Mouse (Mus musculus) liver, embryonic 15.5 days (tissue): ENCODE measurements around the gene Dclre1a. TPM values are rescaled to one million over a fixed set of nuclear protein-coding genes. Genes with fewer than 3 reads are reported as not detected.
"Not testable (repeated sequence)": the region's sequence is repeated elsewhere in the genome, so short reads cannot be mapped to it uniquely, and the experiment has no call there.

Source experiments
- ATAC-seq: fragments of 200-750 bp; cut with Nextera tagmentation; 2 replicates; pipeline ENCODE4 v1.8.0; 2017; ENCODE audit warnings: moderate number of reproducible peaks, mild to moderate bottlenecking, moderate library complexity; ENCODE audit not compliant: insufficient read depth
- H3K27ac ChIP-seq: fragments of 300-500 bp; sonication (generic); replicated peaks from 2 replicates; pipeline ENCODE4 v1.5.1; 2015; ENCODE audit warnings: mild to moderate bottlenecking, inconsistent platforms
- H3K27me3 ChIP-seq: fragments of 300-500 bp; sonication (generic); 2 replicates; pipeline ENCODE4 v1.6.1; 2015; ENCODE audit warnings: mild to moderate bottlenecking, inconsistent platforms
- H3K36me3 ChIP-seq: fragments of 300-500 bp; sonication (generic); replicated peaks from 2 replicates; pipeline ENCODE4 v1.6.1; 2015; ENCODE audit warnings: moderate library complexity, mild to moderate bottlenecking, inconsistent platforms
- H3K4me1 ChIP-seq: fragments of 300-500 bp; sonication (generic); replicated peaks from 2 replicates; pipeline ENCODE4 v1.6.1; 2015; ENCODE audit warnings: inconsistent platforms
- H3K4me2 ChIP-seq: fragments of 300-500 bp; sonication (generic); 2 replicates; pipeline ENCODE4 v1.6.1; 2015; ENCODE audit warnings: moderate library complexity, mild to moderate bottlenecking, inconsistent platforms
- H3K4me3 ChIP-seq: fragments of 300-500 bp; sonication (generic); replicated peaks from 2 replicates; pipeline ENCODE4 v1.5.1; 2015; ENCODE audit warnings: mild to moderate bottlenecking, inconsistent platforms
- H3K9ac ChIP-seq: fragments of 300-500 bp; sonication (generic); 2 replicates; pipeline ENCODE4 v1.6.1; 2015; ENCODE audit warnings: moderate library complexity, mild to moderate bottlenecking, inconsistent platforms
- H3K9me3 ChIP-seq: fragments of 300-500 bp; sonication (generic); replicated peaks from 2 replicates; pipeline ENCODE4 v1.6.1; 2016; ENCODE audit warnings: inconsistent platforms
- WGBS: fragments of 180-500 bp; shearing (Covaris S2); methylation state at CpG from one replicate; pipeline ENCODE4 v1.1.7; 2015; ENCODE audit warnings: mixed read lengths; ENCODE audit not compliant: insufficient replicate concordance; 5-methylcytosine and 5-hydroxymethylcytosine counted together
- polyA plus RNA-seq: library from polyadenylated mRNA; unstranded; fragments of >200 nt; fragmentation: Nextera tagmentation; extraction: Ambion mirVana; gene quantifications from 2 replicates; pipeline ENCODE4 v1.2.1, GENCODE M21; 2015

Dclre1a gene
- polyA plus RNA-seq, 1 experiment from 2014 or later, result 16.1 TPM

- not testable (repeated sequence) for H3K4me3 ChIP-seq, ATAC-seq
Observed at GRCm38 (mm10) chr19:56530529-56530928, 17.5 kb downstream of the Dclre1a start.

GRCm38 (mm10) chr19:56519408-56519807 is 28.6 kb downstream of the Dclre1a start:
- H3K27ac ChIP-seq, ATAC-seq, H3K4me3 ChIP-seq, H3K9ac ChIP-seq, H3K9me3 ChIP-seq, H3K27me3 ChIP-seq, H3K36me3 ChIP-seq, H3K4me2 ChIP-seq, H3K4me1 ChIP-seq: not testable (repeated sequence)
- no CpG with 5 or more reads among the region's 7 CpGs for WGBS

More at GRCm38 (mm10) chr19:56530529-56530928, 17.5 kb downstream of the Dclre1a start:
- H3K4me1 ChIP-seq, result peaks cover 13% of the 10 kb centered on the region; the same call in 1 of the 2 replicates
- not testable (repeated sequence) for H3K4me2 ChIP-seq, H3K9ac ChIP-seq, H3K27ac ChIP-seq, H3K9me3 ChIP-seq, H3K27me3 ChIP-seq
- peaks cover 31% of the 10 kb centered on the region for H3K36me3 ChIP-seq
- WGBS, result no CpG with 5 or more reads among the region's 11 CpGs

- H3K27me3 ChIP-seq, H3K9me3 ChIP-seq, H3K4me1 ChIP-seq, H3K4me2 ChIP-seq, H3K4me3 ChIP-seq, H3K9ac ChIP-seq, H3K36me3 ChIP-seq, H3K27ac ChIP-seq, ATAC-seq: not testable (repeated sequence)
- WGBS, result no CpG with 5 or more reads among the region's 2 CpGs
Observed at GRCm38 (mm10) chr19:56513527-56513926, 34.5 kb downstream of the Dclre1a start.

DNA sequence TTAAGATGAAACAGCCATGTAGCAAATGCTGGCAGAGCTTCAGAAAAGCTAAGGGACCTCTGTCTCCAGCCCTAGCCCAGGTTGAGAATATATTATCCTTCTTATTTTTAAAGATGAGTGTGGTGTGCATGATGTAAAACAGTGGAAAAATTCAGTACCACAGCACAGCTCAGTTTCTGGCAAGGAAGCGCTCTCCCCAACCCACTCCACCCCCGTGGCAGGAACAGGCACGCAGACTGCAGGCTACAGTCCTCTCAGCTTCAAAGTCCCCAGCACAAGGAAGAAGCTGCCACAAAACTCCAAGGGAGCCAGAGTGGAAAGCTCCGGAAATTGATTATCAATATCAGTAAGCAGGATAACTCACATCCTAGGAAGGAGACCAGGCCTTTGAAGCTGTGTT is 36.8 kb downstream of the Dclre1a start:
- not testable (repeated sequence) for H3K36me3 ChIP-seq, H3K4me2 ChIP-seq, H3K9me3 ChIP-seq, ATAC-seq, H3K27me3 ChIP-seq, H3K4me3 ChIP-seq, H3K9ac ChIP-seq, H3K27ac ChIP-seq, H3K4me1 ChIP-seq
- WGBS, result no CpG with 5 or more reads among the region's 4 CpGs

DNA sequence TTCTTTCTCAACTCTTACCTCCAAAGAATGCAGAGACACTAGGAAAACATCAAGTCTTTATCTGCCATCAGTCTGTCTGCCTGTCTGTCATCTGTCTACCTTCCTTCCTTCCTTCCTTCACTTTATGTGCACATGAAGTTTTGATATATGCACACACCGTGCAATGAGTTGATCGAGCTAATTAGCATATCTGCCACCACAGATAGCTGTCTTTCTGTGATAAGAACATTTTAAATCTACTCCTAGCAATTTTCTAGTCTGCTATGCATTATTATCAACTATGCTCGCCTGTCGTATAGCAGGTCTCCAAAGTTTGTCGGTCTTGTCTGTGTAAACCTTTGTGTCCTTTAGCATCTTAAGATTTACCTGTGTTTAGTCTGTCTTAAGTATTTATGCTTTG is 44.5 kb downstream of the Dclre1a start:
- not testable (repeated sequence) for H3K9ac ChIP-seq, H3K4me3 ChIP-seq, H3K36me3 ChIP-seq, H3K4me1 ChIP-seq, ATAC-seq, H3K27ac ChIP-seq, H3K27me3 ChIP-seq, H3K4me2 ChIP-seq, H3K9me3 ChIP-seq
- WGBS, result no CpG with 5 or more reads among the region's 5 CpGs

GRCm38 (mm10) chr19:56503069-56503468 is 45.0 kb downstream of the Dclre1a start:
- not testable (repeated sequence) for H3K9ac ChIP-seq, H3K36me3 ChIP-seq, H3K4me3 ChIP-seq, H3K27me3 ChIP-seq, H3K27ac ChIP-seq, H3K4me2 ChIP-seq, H3K9me3 ChIP-seq, H3K4me1 ChIP-seq
- 0 out of 2 replicates have a peak, but pooled peaks have one; percentile 34 for ATAC-seq
- no CpG with 5 or more reads among the region's 5 CpGs for WGBS

GRCm38 (mm10) chr19:56494157-56494556 is 53.9 kb downstream of the Dclre1a start:
- H3K4me3 ChIP-seq, H3K27me3 ChIP-seq, H3K4me1 ChIP-seq, H3K27ac ChIP-seq, H3K9ac ChIP-seq, H3K4me2 ChIP-seq, ATAC-seq, H3K9me3 ChIP-seq, H3K36me3 ChIP-seq: not testable (repeated sequence)
- no CpG with 5 or more reads among the region's 2 CpGs for WGBS

DNA sequence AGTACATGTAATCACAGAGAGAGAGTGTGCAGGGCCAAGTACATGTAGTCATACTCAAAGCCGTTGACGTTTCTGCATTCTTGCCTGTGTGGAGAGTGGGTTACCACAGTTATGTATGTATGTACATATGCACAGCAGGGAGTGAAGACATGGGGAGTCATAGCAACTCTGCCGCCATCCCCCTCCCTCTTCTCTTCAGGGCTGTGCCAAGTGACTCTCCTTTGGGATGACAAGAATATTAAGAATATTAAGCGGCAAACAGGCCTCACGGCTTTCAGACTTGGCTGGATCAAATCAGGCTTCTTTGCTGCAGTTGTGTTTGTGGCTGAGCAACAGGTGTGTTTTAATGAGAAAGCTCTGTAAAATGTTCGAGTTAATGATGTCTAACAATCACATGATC is 58.4 kb downstream of the Dclre1a start:
- H3K9me3 ChIP-seq, result no peaks in the 10 kb centered on the region
- H3K4me2 ChIP-seq, result no peak overlapping the region
- no peaks in the 10 kb centered on the region for H3K36me3 ChIP-seq
- H3K4me1 ChIP-seq, result peaks cover 8% of the 10 kb centered on the region; the same call in 1 of the 2 replicates
- no peak overlapping the region for H3K27ac ChIP-seq
- ATAC-seq, result no peak
- H3K4me3 ChIP-seq, result no peak overlapping the region
- WGBS, result 63% methylated on average over 6 of the region's 6 CpGs
- no peaks in the 10 kb centered on the region for H3K27me3 ChIP-seq
- H3K9ac ChIP-seq, result no peak overlapping the region

DNA sequence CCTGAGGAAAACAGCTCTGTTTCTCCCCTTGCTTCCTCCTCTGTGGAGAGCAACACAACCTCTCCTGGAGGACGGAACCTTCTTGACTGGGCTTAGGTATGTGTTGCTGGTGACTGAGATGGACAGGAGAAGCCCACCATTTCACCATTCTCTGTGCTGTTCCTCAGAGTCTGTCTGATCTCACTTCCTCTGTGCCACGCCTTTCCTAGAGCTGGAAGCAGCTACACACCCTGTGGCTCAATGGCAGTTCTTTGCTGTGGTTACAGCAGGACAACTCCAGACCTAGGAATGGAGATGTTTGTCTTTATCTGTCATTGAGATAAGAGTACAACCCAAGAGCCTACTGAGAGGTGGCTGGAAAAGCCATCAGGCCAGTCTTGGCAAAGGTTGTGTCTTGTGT is 60.7 kb downstream of the Dclre1a start:
- ATAC-seq, result no peak

GRCm38 (mm10) chr19:56486926-56487325 is 61.1 kb downstream of the Dclre1a start:
- no peak for ATAC-seq
- WGBS, result 54% methylated on average over 7 of the region's 7 CpGs
- no peak overlapping the region for H3K27ac ChIP-seq

More for the DNA sequence above, 60.7 kb downstream of the Dclre1a start:
- no peak overlapping the region for H3K4me3 ChIP-seq
- no peaks in the 10 kb centered on the region for H3K9me3 ChIP-seq
- WGBS, result 59% methylated on average over 2 of the region's 2 CpGs
- no peaks in the 10 kb centered on the region for H3K27me3 ChIP-seq
- H3K36me3 ChIP-seq, result no peaks in the 10 kb centered on the region
- H3K4me1 ChIP-seq, result peaks cover 8% of the 10 kb centered on the region; the same call in 1 of the 2 replicates
- H3K27ac ChIP-seq, result no peak overlapping the region
- H3K9ac ChIP-seq, result no peak overlapping the region
- H3K4me2 ChIP-seq, result no peak overlapping the region

GRCm38 (mm10) chr19:56485376-56486271 is 62.4 kb downstream of the Dclre1a start:
- Histone ChIP-seq H3K9me3 (no peaks in the 10 kb centered on the region), H3K4me1 (peaks cover 8% of the 10 kb centered on the region; the same call in 1 of the 2 replicates), H3K36me3 (no peaks in the 10 kb centered on the region), H3K4me3 (no peak overlapping the region), H3K4me2 (no peak overlapping the region), H3K27ac (0 out of 2 replicates have a peak overlapping the region, but pooled peaks have one; percentile 11), H3K27me3 (no peaks in the 10 kb centered on the region), H3K9ac (no peak overlapping the region)
- 0 out of 2 replicates have a peak, but pooled peaks have one; percentile 22 for ATAC-seq
- 42% methylated on average over 13 of the region's 13 CpGs for WGBS

More at GRCm38 (mm10) chr19:56486926-56487325, 61.1 kb downstream of the Dclre1a start:
- H3K36me3 ChIP-seq, result no peaks in the 10 kb centered on the region
- no peak overlapping the region for H3K4me2 ChIP-seq
- no peaks in the 10 kb centered on the region for H3K27me3 ChIP-seq
- H3K4me1 ChIP-seq, result peaks cover 8% of the 10 kb centered on the region; the same call in 1 of the 2 replicates
- no peaks in the 10 kb centered on the region for H3K9me3 ChIP-seq
- H3K4me3 ChIP-seq, result no peak overlapping the region
- H3K9ac ChIP-seq, result no peak overlapping the region
